Mouse (Mus musculus) WW6 (cell line): ENCODE results near the gene H2al1f.
"Not testable (repeated sequence)": the region's sequence is repeated elsewhere in the genome, so short reads cannot be mapped to it uniquely, and the experiment has no call there.

ENCODE experiments used
- DNase-seq: peaks from one replicate; pipeline ENCODE4 v3.0.0-alpha.2; 2013; ENCODE audit warnings: low read depth, low spot score

Gene H2al1f

GRCm38 (mm10) chrX:11314858-11315257 is at the start of gene H2al1f:
TSS of gene H2al1f (plus strand) at chrX:11315158.
- not testable (repeated sequence) for DNase-seq

GRCm38 (mm10) chrX:11267791-11268190 is 47.2 kb upstream of the H2al1f start:
- no peak for DNase-seq

- no peak for DNase-seq
Measured at GRCm38 (mm10) chrX:11269074-11269473, 45.9 kb upstream of the H2al1f start.

- no peak for DNase-seq
Measured at GRCm38 (mm10) chrX:11273190-11273589, 41.8 kb upstream of the H2al1f start.

GRCm38 (mm10) chrX:11277083-11277482 is 37.9 kb upstream of the H2al1f start:
- DNase-seq, result no peak

GRCm38 (mm10) chrX:11280741-11281140 is 34.2 kb upstream of the H2al1f start:
- no peak for DNase-seq

- DNase-seq, result no peak
Measured at GRCm38 (mm10) chrX:11288306-11288882, 26.6 kb upstream of the H2al1f start.

- no peak for DNase-seq
Measured at GRCm38 (mm10) chrX:11289244-11289643, 25.7 kb upstream of the H2al1f start.

- DNase-seq, result not testable (repeated sequence)
Measured at GRCm38 (mm10) chrX:11298957-11299356, 16.0 kb upstream of the H2al1f start, which contains the start of gene H2al1a. TSS of gene H2al1a (plus strand) at chrX:11299257.

- DNase-seq, result not testable (repeated sequence)
Measured at GRCm38 (mm10) chrX:11302132-11302531, 12.8 kb upstream of the H2al1f start, which contains the start of gene H2al1b. TSS of gene H2al1b (plus strand) at chrX:11302432.

- not testable (repeated sequence) for DNase-seq
Measured at GRCm38 (mm10) chrX:11305355-11305754, 9.6 kb upstream of the H2al1f start, which contains the start of gene H2al1c. TSS of gene H2al1c (plus strand) at chrX:11305655.

- not testable (repeated sequence) for DNase-seq
Measured at GRCm38 (mm10) chrX:11308524-11308923, 6.4 kb upstream of the H2al1f start, which contains the start of gene H2al1d. TSS of gene H2al1d (plus strand) at chrX:11308824.

GRCm38 (mm10) chrX:11311634-11312033 is 3.3 kb upstream of the H2al1f start, which contains the start of gene H2al1e:
TSS of gene H2al1e (plus strand) at chrX:11311934.
- not testable (repeated sequence) for DNase-seq

GRCm38 (mm10) chrX:11317956-11318355 is 3.0 kb downstream of the H2al1f start, which contains the start of gene H2al1g:
TSS of gene H2al1g (plus strand) at chrX:11318256.
- not testable (repeated sequence) for DNase-seq

- DNase-seq, result not testable (repeated sequence)
Measured at GRCm38 (mm10) chrX:11321192-11321591, 6.2 kb downstream of the H2al1f start, which contains the start of gene H2al1h. TSS of gene H2al1h (plus strand) at chrX:11321492.

GRCm38 (mm10) chrX:11324359-11324758 is 9.4 kb downstream of the H2al1f start, which contains the start of gene H2al1i:
TSS of gene H2al1i (plus strand) at chrX:11324659.
- not testable (repeated sequence) for DNase-seq

- DNase-seq, result not testable (repeated sequence)
Measured at GRCm38 (mm10) chrX:11327522-11327921, 12.6 kb downstream of the H2al1f start, which contains the start of gene H2al1j. TSS of gene H2al1j (plus strand) at chrX:11327822.

- no peak for DNase-seq
Measured at GRCm38 (mm10) chrX:11345762-11346161, 30.8 kb downstream of the H2al1f start.

- no peak for DNase-seq
Measured at GRCm38 (mm10) chrX:11346756-11347155, 31.8 kb downstream of the H2al1f start.

GRCm38 (mm10) chrX:11360823-11361222 is 45.9 kb downstream of the H2al1f start:
- no peak for DNase-seq

GRCm38 (mm10) chrX:11361261-11361660 is 46.3 kb downstream of the H2al1f start:
- DNase-seq, result no peak

- no peak for DNase-seq
Measured at GRCm38 (mm10) chrX:11363890-11364289, 48.9 kb downstream of the H2al1f start.
